In the genomic region with DNA sequence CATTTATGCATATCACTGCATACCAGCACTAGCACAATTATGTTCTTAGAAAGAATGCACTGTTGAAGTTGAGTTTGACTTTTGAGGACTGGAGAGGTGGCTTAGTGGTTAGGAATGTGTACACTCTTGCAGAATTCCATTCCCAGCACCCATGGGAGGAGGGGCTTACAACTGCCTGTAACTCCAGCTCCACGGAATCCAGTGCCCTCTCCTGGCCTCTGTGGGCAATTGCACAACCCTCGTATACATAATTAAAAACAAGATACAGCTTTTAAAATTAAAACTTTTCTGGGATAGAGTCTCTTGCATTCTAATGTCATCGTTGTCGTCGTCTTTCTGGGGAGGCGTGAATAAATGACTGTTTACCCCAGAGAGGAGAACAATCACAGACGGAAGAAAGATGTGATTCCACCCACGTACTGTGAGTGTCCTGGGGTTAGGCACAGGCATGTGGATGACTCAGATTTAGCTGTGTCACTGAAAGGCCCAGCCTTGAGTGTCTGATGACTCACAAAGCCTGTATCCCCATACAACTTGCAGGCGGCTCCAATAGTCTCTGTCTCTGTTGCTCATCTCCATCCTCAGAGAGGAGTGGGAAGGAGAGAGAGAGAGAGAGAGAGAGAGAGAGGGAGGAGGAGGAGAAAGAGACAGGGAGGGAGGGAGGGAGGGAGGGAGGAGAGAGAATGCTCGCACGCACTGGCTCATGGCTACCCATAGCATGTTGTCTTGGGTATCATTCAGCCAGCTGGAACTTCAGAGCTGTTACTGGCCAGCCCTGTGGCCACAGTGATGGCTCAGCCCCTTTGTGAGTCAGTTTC, we compare ENCODE assay signal across 10 mouse cellular contexts. TPM values are rescaled to one million over a fixed set of nuclear protein-coding genes. Genes with fewer than 3 reads are reported as not detected.
DNase-seq lines count a peak whose midpoint lies in the region; ATAC-seq and TF ChIP-seq lines count a peak whose summit lies in the region.
"Had no signal": no experiment of that assay in that cellular context is flagged by ENCODE, and none has a peak within 500 bp of the region (broad histone marks: within the 10 kb centered on the region; RNA-seq: fewer than 3 reads in every experiment).

No protein-coding gene starts in this region.

- H3K4me2 ChIP-seq in myocyte (ENCODE audit: low read depth) = peak overlapping the region; percentile 92
- H3K4me2 ChIP-seq in kidney, embryonic 15.5 days = no peak overlapping the region
- H3K4me2 ChIP-seq: limb, embryonic 15.5 days had no signal

- no peaks in the 10 kb centered on the region for H3K79me2 ChIP-seq in myocyte (ENCODE audit: control insufficient read depth, insufficient read depth)

- no peak overlapping the region for H3K27ac ChIP-seq in cortical plate, adult 2 months (ENCODE audit: insufficient read depth, low read length)
- no peak overlapping the region for H3K27ac ChIP-seq in kidney, embryonic 15.5 days
- H3K27ac ChIP-seq: limb, embryonic 15.5 days had no signal

- TF ChIP-seq POLR2A in cortical plate, adult 2 months (IDR thresholded peaks at IDR 0.05; ENCODE audit: extremely low read depth, insufficient read depth, low read length) = no peak
- no peak for TF ChIP-seq POLR2A in myocyte (IDR thresholded peaks at IDR 0.05; ENCODE audit: insufficient read length, low read depth)

- no peaks in the 10 kb centered on the region for H3K4me1 ChIP-seq in cortical plate, adult 2 months (ENCODE audit: control insufficient read depth, insufficient read depth, low read length)
- no peaks in the 10 kb centered on the region for H3K4me1 ChIP-seq in kidney, embryonic 15.5 days
- H3K4me1 ChIP-seq: limb, embryonic 15.5 days had no signal

- DNase-seq in gastrocnemius, adult 18-20 months (ENCODE audit: low spot score) = peak; percentile 3
- no peak for DNase-seq in gastrocnemius, postnatal 10 days
- peak; percentile 18 for DNase-seq in ovary, adult 18-20 months (ENCODE audit: low spot score)
- DNase-seq in ovary, postnatal 14 days (ENCODE audit: low spot score) = no peak
- no peak for DNase-seq in spleen, adult 12 weeks (ENCODE audit: low spot score)
- DNase-seq: retina, postnatal 1 day had no signal

- 77% methylated on average over 11 of the region's 11 CpGs for WGBS in kidney, embryonic 15.5 days

- H3K36me3 ChIP-seq in myocyte (ENCODE audit: control insufficient read depth, insufficient read depth) = no peaks in the 10 kb centered on the region
- H3K36me3 ChIP-seq in kidney, embryonic 15.5 days = no peaks in the 10 kb centered on the region
- H3K36me3 ChIP-seq: limb, embryonic 15.5 days had no signal

- no peak overlapping the region for H3ac ChIP-seq in myocyte (ENCODE audit: control insufficient read depth, insufficient read length)

- H3K9me3 ChIP-seq in kidney, embryonic 15.5 days (replicated peaks) = no peaks in the 10 kb centered on the region
- H3K9me3 ChIP-seq: limb, embryonic 15.5 days had no signal

- no peak overlapping the region for H3K9ac ChIP-seq in kidney, embryonic 15.5 days
- H3K9ac ChIP-seq: limb, embryonic 15.5 days had no signal

- H3K4me3 ChIP-seq in cortical plate, adult 2 months (ENCODE audit: insufficient read depth, low read length) = no peak overlapping the region
- no peak overlapping the region for H3K4me3 ChIP-seq in myocyte
- H3K4me3 ChIP-seq in kidney, embryonic 15.5 days (replicated peaks) = no peak overlapping the region
- H3K4me3 ChIP-seq: limb, embryonic 15.5 days had no signal

- peak; percentile 34; the same call in 1 of the 2 replicates for TF ChIP-seq CTCF in cortical plate, adult 2 months (IDR thresholded peaks at IDR 0.05; ENCODE audit: extremely low read depth, insufficient read depth, low read length)

- no peak for ATAC-seq in kidney, embryonic 15.5 days (replicated peaks; ENCODE audit: low FRiP score)

- H3K27me3 ChIP-seq in myocyte (ENCODE audit: control insufficient read depth, insufficient read depth, insufficient read length) = no peaks in the 10 kb centered on the region
- no peaks in the 10 kb centered on the region for H3K27me3 ChIP-seq in kidney, embryonic 15.5 days
- H3K27me3 ChIP-seq: limb, embryonic 15.5 days had no signal

TF ChIP-seq in myocyte, 11 proteins besides CTCF, POLR2A, EP300 and RAD21:
- TF ChIP-seq CEBPB (IDR thresholded peaks at IDR 0.05; ENCODE audit: insufficient read depth, poor library complexity, severe bottlenecking) (0 out of 2 replicates have a peak, but pooled peaks have one; percentile 13), MYOD1 (IDR thresholded peaks at IDR 0.05; ENCODE audit: control insufficient read depth in 1 of 3, insufficient read length in 2 of 3, low read depth in 2 of 3) (peak in 1 of 3 experiments; percentile 22), SRF (IDR thresholded peaks at IDR 0.05; ENCODE audit: control insufficient read depth, insufficient read length, low read depth) (no peak)

RNA-seq across cellular contexts. Expression of a gene that starts 41.1 kb away (rescaled TPM):
- total RNA-seq in gastrocnemius, adult 18-20 months (2021) = 100 to 1,000 TPM; 178 to 197 TPM
- 100 to 1,000 TPM; 198 to 241 TPM for total RNA-seq in gastrocnemius, postnatal 10 days (2021)
- polyA plus RNA-seq in cortical plate, adult 2 months (2012; rRNA removed) = 78.2 and 82.1 TPM in 2 replicates
- polyA plus RNA-seq in myocyte (2012; fragmentation: generic; extraction: Trizol) = 52.6 TPM
- 61.5 and 65.3 TPM in 2 replicates for polyA plus RNA-seq in kidney, embryonic 15.5 days (2015; fragmentation: Nextera tagmentation; extraction: Ambion mirVana)

RNA-seq across cellular contexts. Expression of a gene that starts 41.8 kb away (rescaled TPM):
- 1 to 10 TPM; 3.0 to 3.6 TPM for total RNA-seq in gastrocnemius, adult 18-20 months (2021)
- total RNA-seq in gastrocnemius, postnatal 10 days (2021) = 1 to 10 TPM; 2.1 to 2.3 TPM
- polyA plus RNA-seq in cortical plate, adult 2 months (2012; rRNA removed) = 8.0 and 9.7 TPM in 2 replicates
- polyA plus RNA-seq in myocyte (2012; fragmentation: generic; extraction: Trizol) = 10.7 TPM
- polyA plus RNA-seq in kidney, embryonic 15.5 days (2015; fragmentation: Nextera tagmentation; extraction: Ambion mirVana) = 10.4 and 11.1 TPM in 2 replicates

RNA-seq across cellular contexts. Expression of a gene that starts 53.5 kb away (rescaled TPM):
- under 1 TPM in 1 of 2 experiments, not detected in 1; 0.21 TPM for total RNA-seq in gastrocnemius, adult 18-20 months (2021)
- not detected for total RNA-seq in gastrocnemius, postnatal 10 days (2021)
- 4.7 and 5.9 TPM in 2 replicates for polyA plus RNA-seq in cortical plate, adult 2 months (2012; rRNA removed)
- polyA plus RNA-seq in myocyte (2012; fragmentation: generic; extraction: Trizol) = 0.46 TPM
- polyA plus RNA-seq in kidney, embryonic 15.5 days (2015; fragmentation: Nextera tagmentation; extraction: Ambion mirVana) = 0.37 and 0.47 TPM in 2 replicates

Comparison
In these comparisons a context has a peak if more than half of its experiments do, and no peak if none do; other contexts are left out.
1. DNase-seq: peak in gastrocnemius, adult 18-20 months (single experiment) and ovary, adult 18-20 months (single experiment); none in gastrocnemius, postnatal 10 days (single experiment), ovary, postnatal 14 days (single experiment) and spleen, adult 12 weeks (single experiment).